Mouse (Mus musculus) neutrophil, adult 5-6 weeks (primary cell): ENCODE results near the gene Dedd2. TPM values are rescaled to one million over a fixed set of nuclear protein-coding genes. Genes with fewer than 3 reads are reported as not detected.

ENCODE experiments used
- ATAC-seq: fragments of 151-379, 151-347 bp; 2 replicates; pipeline ENCODE4 v1.8.0; 2017; ENCODE audit warnings: mild to moderate bottlenecking, moderate TSS enrichment; ENCODE audit not compliant: insufficient number of reproducible peaks, poor library complexity, low FRiP score, severe bottlenecking; ENCODE audit errors: extremely low read depth
- total RNA-seq: library from RNA; stranded (forward); fragments of 200-1000 nt; gene quantifications from 2 replicates; pipeline ENCODE4 v1.2.3, GENCODE M21; 2017

Dedd2 gene
- total RNA-seq, 1 experiment from 2014 or later = 85.2 TPM

DNA sequence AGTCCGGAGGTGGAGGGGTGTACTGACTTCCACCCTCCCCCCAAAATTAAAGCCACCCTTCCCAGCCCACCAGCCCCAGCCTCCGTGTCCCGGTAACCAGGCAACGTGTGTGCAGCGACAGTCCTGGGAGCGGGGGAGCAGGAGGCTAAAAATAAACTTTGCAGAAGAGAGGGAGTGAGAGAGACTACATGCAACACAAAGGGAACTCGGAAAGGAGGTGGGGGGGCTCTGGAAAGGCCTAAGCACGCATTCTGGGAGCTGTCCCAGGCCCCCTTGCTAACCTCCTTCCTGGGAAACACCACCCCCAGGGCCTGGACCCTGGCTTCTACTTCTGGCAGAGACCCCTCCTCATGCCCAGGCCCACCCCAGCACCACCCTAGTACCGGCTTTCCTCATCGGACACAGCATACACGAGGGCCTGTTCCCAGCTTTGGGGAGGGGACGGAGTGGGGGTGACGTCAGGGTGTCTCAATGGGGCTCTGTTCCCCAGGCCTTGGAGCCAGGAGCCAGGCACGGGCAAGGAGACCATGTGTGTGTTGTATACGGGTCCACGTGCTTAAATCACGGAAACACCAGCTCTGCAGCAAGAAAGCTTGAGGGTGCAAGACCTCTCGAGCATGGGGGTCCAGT lies 27.7 kb upstream of the Dedd2 start:
- ATAC-seq = no peak

DNA sequence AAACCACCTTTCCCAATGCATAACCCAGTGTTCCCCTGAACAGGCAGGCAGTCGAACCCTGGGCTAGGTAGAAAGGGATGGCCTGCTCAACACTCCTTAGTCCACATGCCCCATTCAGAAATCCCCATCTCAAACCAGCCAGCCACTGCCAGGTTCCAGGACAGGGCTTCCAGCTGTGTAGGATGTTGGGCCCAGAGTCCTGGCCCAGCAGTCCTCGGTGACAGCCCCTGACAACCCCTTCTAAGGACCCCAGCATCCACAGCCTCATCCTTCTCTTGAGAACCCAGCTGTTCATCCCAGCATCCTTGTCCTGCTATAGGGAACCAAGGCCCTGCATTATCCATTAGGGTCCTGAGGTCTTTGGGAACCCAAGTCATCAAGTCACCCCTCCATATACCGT lies 27.1 kb upstream of the Dedd2 start:
- no peak for ATAC-seq

GRCm38 (mm10) chr7:25246759-25247137 lies 26.3 kb upstream of the Dedd2 start:
- no peak for ATAC-seq

DNA sequence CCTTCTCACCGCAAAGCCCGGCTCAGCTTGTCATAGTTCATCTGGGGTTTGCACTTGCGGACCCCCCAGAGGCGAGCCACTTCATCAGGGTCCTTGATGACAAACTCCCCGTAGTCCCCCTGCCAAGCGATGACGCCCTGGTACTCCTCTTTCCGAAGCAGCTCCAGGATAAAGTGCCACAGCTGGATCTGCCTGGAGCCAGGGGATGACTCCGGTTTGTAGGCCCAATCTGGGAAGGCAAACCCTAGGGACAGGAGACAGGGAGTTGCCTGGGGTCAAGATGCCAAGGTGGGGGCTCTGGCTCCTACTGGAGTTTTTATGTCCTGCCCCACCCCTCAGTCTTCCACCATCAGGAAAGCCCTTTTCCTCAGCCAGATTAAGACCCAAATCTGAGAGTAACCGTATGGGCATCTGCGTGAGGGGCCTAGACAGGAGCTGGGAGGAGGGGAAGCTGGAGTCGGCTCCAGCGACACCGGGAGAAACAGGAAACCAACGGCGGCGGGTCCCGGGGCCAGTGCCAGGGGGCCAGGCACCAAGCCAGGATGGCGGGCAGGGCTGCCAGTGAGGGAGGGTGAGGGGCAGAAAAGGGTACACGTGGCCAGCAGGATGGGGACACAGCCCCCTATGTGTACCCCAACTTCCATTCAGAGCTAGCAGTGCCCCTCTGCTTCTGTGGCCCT lies 25.8 kb upstream of the Dedd2 start:
- no peak for ATAC-seq

- no peak for ATAC-seq
These were observed 24.4 kb upstream of the Dedd2 start for GRCm38 (mm10) chr7:25244562-25245369.

DNA sequence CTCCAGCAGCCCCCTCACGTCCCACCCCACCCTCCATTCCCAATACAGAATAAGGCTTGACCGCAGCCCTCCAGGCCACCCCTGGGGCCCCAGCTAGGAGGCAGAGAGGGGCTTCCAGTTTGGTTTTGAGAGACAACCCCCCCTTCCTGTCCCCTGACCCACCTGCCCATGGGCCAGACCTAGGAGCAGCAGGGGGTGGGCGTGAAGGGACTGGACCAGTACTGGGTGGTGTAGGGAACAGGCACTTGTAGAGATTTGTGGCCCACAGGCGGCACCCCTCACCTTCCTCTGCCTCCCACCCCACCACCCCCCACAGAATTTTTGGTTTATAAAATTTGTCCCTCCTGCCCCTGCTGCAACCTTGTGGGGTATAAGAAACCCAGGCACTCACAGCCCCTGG lies 22.9 kb upstream of the Dedd2 start:
- no peak for ATAC-seq

- ATAC-seq = no peak
These were observed 20.6 kb upstream of the Dedd2 start for GRCm38 (mm10) chr7:25241062-25241461.

- no peak for ATAC-seq
These were observed 20.2 kb upstream of the Dedd2 start for GRCm38 (mm10) chr7:25240631-25241030.

DNA sequence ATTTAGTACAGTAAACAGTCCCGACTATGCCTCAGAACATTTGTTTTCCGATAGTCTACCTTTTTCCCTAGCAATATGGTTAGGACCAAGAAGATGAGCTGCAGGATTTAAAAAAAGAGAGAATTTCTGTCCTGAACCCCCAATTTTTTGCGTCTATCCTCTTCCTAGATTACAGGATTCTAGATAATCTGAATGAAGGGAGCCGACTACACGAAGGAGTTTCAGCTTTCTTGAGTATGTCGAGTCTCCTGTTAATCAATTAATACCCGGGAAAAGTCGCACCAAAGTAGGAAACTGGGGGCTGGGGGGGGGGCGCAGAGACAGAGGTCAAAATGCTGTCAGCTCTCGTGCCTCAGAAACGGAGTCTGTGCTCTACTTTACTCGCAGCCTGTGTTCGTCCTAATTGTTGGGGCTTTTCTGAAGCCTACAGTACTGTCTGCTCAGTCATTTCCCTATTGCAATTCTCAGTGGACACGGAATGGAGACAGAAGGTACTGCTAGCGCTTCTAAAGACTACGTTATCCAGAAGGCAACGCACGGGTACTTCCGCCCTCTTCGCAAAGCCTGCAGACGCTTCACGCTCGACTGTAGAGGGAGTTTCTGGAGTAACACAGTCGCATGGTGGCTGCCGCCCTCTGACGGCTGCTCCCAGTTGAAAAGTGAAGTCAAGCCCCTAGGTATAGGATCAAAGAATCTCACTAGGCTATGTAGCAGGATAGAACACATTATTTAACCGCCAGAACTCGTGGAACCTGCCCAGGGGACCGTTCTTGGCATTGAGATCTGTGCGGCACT lies 18.6 kb upstream of the Dedd2 start:
- peak; percentile 72 for ATAC-seq

DNA sequence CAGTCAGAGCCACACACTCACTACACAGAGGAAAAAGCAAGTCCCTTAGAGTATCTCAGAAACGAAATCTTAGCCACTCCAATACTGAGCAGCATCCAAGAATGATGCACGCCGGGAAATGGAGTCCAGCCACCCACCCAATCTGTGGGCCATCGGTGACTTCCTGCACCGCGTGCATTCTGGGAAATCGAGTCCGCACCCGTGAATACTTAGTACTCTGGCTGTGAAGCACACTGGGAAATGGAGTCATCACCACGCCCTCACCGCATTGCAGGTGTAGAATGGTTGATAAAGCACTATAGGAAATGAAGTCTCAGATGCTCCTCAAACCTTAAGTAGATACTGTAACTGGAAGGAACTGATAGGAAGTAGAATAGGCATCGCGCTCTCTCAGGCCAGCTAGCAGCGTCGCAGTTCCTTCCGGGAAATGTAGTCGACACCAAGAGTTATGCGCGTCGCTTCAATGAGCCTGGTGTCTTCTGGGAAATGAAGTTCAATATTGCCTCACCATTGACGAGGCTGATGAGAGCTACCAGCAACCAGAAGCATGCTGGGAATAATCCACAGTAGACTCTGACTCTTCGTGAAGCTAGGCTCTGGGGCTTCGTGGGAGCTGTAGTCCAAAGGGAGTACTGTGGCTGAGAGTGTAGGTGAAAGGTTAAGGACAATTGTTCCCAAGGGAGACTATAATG lies 17.7 kb upstream of the Dedd2 start:
- ATAC-seq = peak; percentile 76

DNA sequence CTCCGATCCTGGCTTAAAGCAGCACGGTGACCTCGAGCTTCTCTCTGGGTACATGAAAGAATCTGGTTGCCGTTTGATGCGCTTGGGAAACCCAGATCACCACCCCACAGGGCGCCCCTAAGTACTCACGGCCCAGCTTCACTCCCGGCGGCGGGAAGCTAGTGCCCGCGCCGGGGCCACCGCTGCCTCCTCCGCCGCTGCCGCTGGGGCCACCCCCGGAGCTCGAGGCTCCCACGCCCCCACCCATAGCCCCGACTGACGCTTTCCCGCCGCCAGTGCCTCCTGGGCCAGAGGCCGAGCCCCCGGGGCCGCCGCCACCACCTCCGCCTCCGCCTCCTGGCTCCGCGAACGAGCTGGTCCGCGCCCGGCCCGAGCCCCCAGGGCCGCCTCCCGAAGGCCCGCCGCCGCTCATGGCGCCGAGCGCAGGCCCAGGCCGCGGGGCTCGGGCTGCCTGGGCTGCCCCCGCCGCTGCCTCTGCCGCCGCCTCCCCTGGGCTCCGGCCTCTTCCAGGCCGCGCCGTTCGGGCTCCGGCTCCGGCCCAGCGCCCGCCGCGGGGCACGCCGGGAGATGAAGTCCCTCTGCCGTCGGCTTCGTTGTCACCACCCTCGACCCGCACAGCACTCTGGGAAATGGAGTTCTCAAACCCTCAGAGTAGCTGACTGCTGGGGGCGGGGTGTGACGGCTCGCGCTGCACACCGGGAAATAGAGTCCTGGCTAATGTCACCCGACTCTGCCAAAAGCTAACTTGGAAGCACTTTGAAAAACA lies 17.0 kb upstream of the Dedd2 start, which contains the start of gene Gsk3a:
TSS of gene Gsk3a (minus strand) at position 603 of the 766 bp plus-strand sequence.
- peak; percentile 71 for ATAC-seq

DNA sequence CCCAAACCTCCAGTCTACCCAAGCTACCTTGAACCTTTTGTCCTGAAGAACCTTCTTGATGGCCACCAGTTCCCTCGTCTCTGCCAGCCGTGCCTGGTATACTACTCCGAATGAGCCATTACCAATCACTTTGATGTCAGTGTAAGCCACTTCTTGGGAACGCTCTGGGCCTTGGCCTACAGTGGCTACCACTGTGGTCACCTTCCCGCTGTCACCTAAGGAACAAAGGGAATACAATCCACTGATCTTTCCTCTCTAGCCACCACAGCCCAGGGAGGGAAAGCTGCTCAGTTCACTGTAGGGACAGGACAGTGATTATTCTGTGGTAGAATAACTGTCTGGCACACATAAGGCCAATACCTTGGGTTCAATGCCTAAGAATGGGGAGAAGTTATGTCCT lies 15.1 kb upstream of the Dedd2 start:
- ATAC-seq = no peak

DNA sequence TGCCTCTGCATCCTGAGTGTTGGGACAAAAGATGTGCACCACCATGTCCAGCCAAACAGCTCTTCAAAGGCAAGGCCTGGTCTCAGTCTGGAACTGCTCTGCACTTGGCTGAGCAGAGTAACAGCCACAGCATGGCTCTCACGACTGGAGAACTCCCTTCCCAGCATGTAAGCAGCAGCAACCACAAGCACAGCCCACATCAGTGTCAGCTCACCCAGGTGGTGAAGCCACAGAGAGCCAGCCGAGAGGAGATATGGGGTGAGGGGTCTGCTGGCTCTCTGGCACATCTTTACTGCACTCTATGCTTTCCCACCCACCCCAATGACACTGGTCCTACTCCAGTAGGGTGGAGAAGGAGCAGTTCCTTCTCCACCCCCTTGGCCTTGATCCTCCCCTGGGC lies 12.6 kb upstream of the Dedd2 start:
- no peak for ATAC-seq

DNA sequence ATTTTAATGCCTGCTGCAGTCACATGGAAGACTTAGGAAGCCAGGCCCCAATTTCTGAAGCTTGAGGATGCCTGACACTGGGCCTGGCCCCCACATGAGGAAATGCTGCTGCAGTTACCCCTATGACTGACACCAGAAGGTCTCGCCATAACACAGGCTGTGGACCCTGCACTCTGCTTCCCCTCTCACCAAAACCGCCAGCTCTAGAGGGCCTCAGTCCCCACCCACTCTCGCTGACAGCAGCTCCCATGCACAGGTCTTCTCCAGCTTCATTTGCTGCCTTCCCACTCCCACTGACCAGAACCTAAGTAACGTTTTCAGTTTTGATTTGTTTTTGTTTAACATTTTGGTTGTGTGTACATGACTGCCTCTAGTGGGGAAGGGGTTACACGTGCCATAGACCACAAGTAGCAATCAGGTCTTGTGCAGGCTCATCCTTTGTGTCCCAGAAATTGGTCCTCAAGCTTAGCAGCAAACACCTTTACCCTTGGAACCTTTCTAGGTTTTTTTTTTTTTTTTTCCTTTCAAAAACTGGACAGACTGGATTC lies 11.8 kb upstream of the Dedd2 start:
- ATAC-seq = no peak

DNA sequence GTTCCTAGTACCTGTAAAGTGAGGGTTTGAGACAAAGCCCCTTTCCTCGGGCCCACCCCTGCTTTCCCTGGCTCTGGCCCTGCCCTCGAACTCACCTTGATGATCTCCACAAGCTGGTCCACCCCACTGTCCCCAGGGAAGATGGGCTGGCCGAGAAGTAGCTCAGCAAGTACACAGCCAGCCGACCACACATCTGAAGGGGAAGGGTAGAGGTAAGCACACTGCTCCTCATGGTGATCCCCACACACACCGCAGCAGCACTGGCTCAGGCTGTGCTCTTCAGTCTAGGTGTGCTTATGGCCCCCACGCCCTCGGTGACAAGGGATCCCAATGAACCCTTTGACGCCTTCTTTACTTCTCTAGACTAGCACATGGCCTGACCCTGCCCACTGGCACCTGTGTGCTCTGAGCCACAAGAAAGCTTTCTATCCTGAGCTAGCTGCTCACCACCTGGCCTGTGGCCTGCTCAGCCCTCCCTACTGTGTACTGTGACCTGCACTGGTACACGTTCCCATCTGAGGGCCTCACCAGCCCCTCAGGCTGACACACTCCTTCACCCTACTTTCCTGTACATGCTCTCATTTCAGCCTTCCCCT lies 10.4 kb upstream of the Dedd2 start:
- ATAC-seq = no peak

GRCm38 (mm10) chr7:25227523-25228300 lies 7.3 kb upstream of the Dedd2 start:
- no peak for ATAC-seq
